Mouse (Mus musculus): ENCODE data around the gene Gins1.

GRCm38 (mm10) chr2:150887370-150887769, 17.8 kb upstream of the Gins1 start:
- no peak for TF ChIP-seq POLR2A (IDR thresholded peaks at IDR 0.05; ENCODE audit: borderline replicate concordance, extremely low read depth, low read depth, low read length)
- TF ChIP-seq CTCF (IDR thresholded peaks at IDR 0.05; ENCODE audit: insufficient read depth, low read length) = no peak
